Mouse (Mus musculus): Measurements from ENCODE around the gene Rnf141.

The Rnf141 gene

GRCm38 (mm10) chr7:110796367-110797051, 47.7 kb downstream of the Rnf141 start:
- DNase-seq (ENCODE audit: low spot score), result peak; percentile 79

- no peak for DNase-seq (ENCODE audit: low spot score)
These were observed 49.5 kb downstream of the Rnf141 start for GRCm38 (mm10) chr7:110794722-110795121.

- no peak for DNase-seq (ENCODE audit: low spot score)
These were observed 51.4 kb downstream of the Rnf141 start for GRCm38 (mm10) chr7:110792834-110793233.

- no peak for DNase-seq (ENCODE audit: low spot score)
These were observed 52.1 kb downstream of the Rnf141 start for GRCm38 (mm10) chr7:110792201-110792600.

GRCm38 (mm10) chr7:110790878-110791277, 53.4 kb downstream of the Rnf141 start:
- no peak for DNase-seq (ENCODE audit: low spot score)

- DNase-seq (ENCODE audit: low spot score), result no peak
These were observed 56.9 kb downstream of the Rnf141 start for GRCm38 (mm10) chr7:110787310-110787709.

GRCm38 (mm10) chr7:110785741-110786146, 58.5 kb downstream of the Rnf141 start:
- no peak for DNase-seq (ENCODE audit: low spot score)

- no peak for DNase-seq (ENCODE audit: low spot score)
These were observed 59.3 kb downstream of the Rnf141 start for GRCm38 (mm10) chr7:110784965-110785364.

GRCm38 (mm10) chr7:110782845-110783478, 61.3 kb downstream of the Rnf141 start:
- DNase-seq (ENCODE audit: low spot score), result no peak

GRCm38 (mm10) chr7:110782135-110782534, 62.1 kb downstream of the Rnf141 start:
- DNase-seq (ENCODE audit: low spot score), result no peak

- no peak for DNase-seq (ENCODE audit: low spot score)
These were observed 63.0 kb downstream of the Rnf141 start for GRCm38 (mm10) chr7:110781231-110781711.

GRCm38 (mm10) chr7:110780520-110780919, 63.7 kb downstream of the Rnf141 start:
- no peak for DNase-seq (ENCODE audit: low spot score)

- no peak for DNase-seq (ENCODE audit: low spot score)
These were observed 64.6 kb downstream of the Rnf141 start for GRCm38 (mm10) chr7:110779605-110780111.

GRCm38 (mm10) chr7:110778933-110779332, 65.3 kb downstream of the Rnf141 start:
- DNase-seq (ENCODE audit: low spot score), result no peak

GRCm38 (mm10) chr7:110777146-110778001, 66.9 kb downstream of the Rnf141 start:
- DNase-seq (ENCODE audit: low spot score), result no peak

GRCm38 (mm10) chr7:110774674-110775073, 69.6 kb downstream of the Rnf141 start:
- DNase-seq (ENCODE audit: low spot score), result no peak

GRCm38 (mm10) chr7:110774077-110774476, 70.2 kb downstream of the Rnf141 start:
- no peak for DNase-seq (ENCODE audit: low spot score)

- DNase-seq (ENCODE audit: low spot score), result no peak
These were observed 70.9 kb downstream of the Rnf141 start for GRCm38 (mm10) chr7:110773204-110774002.

- no peak for DNase-seq (ENCODE audit: low spot score)
These were observed 71.9 kb downstream of the Rnf141 start for GRCm38 (mm10) chr7:110772343-110772742.

- DNase-seq (ENCODE audit: low spot score), result no peak
These were observed 73.3 kb downstream of the Rnf141 start for GRCm38 (mm10) chr7:110770949-110771348.

- peak; percentile 52 for DNase-seq (ENCODE audit: low spot score)
These were observed 75.2 kb downstream of the Rnf141 start for GRCm38 (mm10) chr7:110769094-110769493.
